Mouse (Mus musculus) adrenal gland, postnatal 14 days (tissue): ENCODE results near the gene Sh3bgrl3. TPM values are rescaled to one million over a fixed set of nuclear protein-coding genes. Genes with fewer than 3 reads are reported as not detected.

Experiments
- DNase-seq: peaks from one replicate; pipeline ENCODE4 v3.0.0; 2021; ENCODE audit warnings: mixed read lengths
- total RNA-seq: library from RNA; stranded (reverse); gene quantifications from 2 replicates; pipeline ENCODE4 v1.2.3, GENCODE M21; 2021

Sh3bgrl3 gene
- total RNA-seq, 1 experiment from 2014 or later: 79.0 TPM

DNA sequence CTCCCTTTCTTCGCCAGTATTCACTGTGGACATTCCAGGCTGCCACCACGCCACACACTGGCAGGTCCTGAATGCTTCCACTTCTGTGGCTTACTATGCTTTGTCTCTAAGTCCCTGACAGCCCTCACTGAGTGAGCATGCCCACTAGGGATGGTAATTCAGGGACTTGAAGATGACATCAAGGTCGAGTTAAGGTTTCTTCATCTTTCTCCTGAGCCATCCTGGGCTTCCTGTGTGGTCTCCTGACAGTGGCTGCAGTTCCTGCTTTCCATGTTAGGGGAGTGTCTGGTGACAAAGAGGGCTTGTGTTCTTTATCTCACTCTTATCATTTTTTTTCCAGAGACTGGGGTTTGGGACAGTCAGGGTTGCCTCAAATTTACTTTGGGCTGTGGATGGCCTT is 17.9 kb downstream of the Sh3bgrl3 start:
- no peak for DNase-seq

DNA sequence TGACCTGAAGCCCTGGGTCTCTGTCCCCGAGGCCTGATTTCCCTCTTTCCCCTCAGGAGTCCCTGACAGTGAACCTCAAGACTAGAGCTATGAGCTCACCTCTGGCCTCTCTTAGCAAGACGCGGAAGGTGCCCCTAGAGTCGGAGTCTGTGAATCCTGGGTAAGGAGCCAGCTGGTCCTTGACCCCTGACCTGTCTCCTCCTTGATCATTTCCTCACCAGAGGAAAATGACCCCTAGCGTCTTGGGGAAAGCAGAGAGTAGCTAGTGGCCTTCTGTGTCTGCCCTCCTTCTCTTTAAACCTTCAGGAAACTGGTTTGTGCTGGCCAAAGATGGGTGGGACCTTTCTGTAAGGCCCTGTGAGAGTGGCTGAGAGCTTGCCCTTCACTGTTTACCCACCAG is 20.4 kb downstream of the Sh3bgrl3 start:
- no peak for DNase-seq

DNA sequence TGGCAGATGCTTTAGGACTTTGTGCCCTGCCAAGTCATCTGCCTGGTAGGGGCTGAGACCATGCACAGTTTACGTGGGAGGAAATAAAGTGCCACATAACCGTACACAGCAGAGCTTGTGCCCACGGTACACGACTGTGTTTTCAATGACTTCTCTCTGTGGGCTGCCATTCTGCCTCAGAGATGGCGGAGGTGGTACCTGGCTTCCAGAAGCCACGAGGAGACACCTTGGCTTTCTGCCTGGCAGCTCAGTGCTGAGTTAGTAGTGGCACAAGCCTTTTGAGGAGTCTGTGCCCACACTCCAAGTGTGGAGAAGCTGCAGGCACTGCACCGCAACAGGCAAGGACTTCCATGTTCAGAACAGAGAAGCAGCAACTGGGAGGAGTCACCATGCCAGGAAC is 20.9 kb downstream of the Sh3bgrl3 start:
- DNase-seq: no peak

DNA sequence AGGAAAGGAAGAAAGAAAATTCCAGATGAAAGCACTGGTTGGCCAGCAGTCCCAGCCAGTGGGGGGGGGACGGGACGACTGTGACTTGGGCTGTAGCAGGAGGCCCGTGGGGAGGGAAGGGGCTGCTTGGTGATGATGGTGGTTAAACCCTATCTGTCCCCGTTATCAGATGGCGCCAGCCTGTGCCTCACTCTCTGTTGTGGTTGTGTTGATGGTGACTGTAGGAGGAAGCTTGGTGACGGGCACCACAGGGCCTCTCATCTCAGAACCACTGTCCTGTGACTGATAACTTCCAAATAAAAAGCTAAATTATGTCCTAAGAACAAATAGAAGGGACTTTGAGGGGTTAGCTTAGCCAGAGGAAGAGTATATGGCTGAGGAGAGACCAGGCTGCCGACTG is 22.5 kb downstream of the Sh3bgrl3 start:
- no peak for DNase-seq

DNA sequence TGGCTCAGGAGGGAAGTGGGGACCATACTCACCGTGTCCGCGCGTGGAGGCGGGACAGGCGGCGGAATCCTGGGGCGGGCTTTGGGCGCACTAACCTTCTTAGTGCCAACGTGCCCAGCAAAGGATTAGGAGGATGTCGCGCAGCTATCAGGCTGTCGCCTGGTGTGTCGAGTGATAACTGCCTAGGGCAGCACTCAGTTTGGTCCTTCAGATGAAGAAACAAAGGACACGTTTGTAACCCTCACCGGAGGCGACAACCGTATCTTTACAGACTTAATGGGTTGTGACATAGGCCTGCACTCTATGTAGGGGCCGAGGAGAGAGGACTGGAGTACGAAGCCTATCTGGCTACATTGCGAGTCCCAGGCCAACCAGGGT is 25.9 kb downstream of the Sh3bgrl3 start:
- DNase-seq: no peak

DNA sequence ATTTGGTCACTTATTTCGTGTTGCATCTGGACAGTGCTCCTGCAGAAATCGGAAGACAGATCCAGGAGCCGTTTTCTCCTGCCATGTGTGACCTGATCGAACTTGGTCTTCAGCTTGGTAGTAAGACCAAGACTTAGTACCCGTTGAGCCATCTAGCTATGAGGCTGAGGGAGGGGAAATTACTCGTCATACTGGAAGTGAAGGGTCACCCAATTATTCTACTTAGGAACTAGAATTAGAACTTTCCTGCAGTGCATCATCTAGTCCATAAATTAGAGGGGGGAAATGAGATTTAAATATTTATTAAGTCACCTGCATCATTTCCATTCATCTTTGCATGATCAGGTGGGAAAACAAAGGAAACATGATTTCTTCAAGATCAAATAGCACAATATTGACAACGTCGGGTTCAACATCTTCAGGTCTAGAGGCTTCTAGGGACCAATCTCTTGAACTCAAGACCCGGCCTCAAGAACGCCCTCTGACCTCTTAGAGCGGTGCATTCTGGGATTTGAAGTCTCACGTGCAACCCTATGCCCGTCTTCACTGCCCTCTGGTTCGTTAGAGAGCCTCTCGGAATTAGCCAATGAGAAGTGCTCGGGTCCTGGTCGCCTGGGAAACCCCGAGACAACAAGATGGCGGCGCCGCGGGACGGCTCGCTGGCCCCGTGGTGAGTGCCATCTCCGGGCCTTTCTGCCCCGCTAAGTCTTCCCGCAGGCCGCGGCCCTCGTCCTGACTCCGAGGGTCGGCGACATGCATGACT is 26.4 kb downstream of the Sh3bgrl3 start, which contains the start of gene Ubxn11:
Ubxn11 (plus strand) TSS at position 592 of the 763 bp plus-strand sequence.
- peak; percentile 95 for DNase-seq

DNA sequence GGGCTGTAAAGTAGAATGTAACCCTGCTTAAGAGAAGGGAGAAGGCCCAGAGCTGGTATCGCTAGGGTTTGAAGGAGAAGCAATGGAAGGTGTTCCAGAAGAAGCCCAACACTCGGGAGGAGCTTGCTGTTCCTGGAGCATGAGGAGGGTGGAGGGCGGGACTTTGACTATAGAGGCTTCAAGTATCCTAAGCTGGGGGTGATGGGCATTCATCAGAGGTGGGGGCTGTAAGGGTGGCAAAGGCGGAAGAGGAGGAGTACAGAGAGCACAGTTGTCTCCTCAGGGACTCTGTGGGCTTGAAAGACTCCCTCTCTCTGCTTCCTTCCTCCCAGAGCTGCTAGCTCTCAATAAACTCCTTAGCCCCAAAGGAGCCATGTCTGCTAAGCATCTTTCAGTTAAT is 28.3 kb downstream of the Sh3bgrl3 start:
- no peak for DNase-seq

DNA sequence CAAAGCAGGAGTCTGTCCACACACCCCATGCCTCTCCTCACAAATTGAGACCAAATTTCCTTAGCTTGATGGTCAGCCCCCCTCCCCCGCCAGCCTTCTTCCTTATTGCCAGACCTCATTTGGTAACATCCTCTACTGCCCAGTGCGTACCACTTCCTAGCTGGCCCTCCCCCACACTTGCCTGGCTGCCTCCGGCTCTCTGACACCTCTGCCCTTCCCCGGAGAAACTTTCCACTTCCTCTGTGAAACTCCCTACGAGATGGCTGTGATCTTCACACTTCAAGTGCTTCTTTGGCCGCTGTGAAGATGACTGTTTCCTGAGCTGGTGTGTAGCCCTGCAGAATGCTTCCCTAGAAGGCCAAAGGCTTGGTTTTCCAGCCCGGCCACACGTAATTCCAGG is 30.0 kb downstream of the Sh3bgrl3 start:
- peak; percentile 61 for DNase-seq

DNA sequence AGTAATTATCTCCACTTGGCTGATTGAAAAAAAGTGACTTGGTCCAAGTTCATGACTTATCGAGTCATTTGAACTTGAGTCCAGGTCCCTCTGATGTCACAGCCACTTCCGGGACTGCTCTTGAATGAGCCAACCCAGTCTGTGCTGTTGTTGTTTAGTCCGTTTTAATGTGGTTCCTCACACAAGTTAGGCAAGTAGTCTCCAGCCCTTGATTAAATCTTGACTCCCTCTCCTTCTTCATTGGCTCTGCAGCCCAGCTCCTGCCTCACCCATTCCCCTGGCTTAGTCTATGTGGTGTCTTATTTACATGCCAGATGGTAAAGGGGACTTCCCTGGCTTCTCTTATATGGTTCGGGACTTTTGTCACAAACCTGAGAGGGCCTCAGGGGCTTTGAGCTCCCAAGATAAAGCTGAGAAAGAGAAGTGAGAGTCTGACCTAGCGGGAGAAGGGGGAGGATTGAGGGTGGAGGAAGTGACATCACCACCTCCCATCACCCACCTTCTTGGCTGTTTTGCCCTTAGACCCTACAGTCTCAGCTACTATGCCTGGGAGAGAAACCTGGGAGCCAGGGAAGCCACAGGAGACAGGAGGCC is 31.5 kb downstream of the Sh3bgrl3 start:
- no peak for DNase-seq

DNA sequence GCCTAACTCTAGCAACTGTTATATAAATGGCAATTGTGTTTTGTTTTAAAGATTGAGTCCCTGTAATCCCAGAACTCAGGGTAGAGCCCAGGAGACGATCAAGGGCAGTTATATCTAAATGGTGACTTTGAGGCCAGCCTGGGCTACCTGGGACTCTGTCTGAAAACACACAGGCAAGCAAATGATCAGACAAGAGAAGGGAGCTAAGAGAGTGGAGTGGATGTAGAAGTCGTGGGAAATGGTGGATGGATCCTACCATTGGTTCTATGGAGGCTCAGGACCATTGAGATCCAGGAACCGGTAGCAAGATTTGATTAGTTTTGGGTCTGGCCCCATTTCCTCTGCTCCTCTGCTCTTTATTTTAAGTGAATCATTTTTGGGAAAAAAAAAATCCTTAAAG is 32.5 kb downstream of the Sh3bgrl3 start:
- no peak for DNase-seq

DNA sequence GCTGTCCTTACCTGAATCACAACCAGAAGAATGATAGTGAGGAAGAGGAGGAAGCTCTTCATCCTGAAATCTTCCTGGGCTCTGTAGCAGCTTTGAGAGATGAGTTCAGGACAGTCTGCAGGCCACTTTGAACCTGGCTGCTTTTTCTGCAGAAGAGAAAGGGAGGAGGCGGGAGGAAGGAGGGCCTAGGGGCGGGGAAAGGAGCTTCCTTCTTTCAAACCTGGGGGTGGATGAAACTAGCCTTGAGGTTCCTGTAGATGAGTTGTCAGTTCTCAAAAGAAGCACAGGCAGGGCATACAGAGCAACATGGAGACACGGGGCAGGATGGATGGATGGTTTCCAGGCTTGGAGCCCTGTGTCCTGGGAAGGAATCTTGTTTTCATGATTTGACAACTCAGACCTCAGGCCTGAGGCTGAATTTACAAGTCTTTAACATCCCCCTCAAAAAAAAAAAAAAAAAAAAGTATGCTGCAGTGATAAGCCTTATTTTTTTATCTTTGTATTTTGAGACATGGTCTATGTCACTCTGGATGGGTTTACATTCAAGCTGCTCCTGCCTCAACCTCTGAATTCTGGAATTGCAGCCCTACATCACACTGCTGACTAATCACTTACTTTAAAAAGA is 33.6 kb downstream of the Sh3bgrl3 start, which contains the start of gene Cd52:
Cd52 (minus strand) TSS at position 160 of the 625 bp plus-strand sequence.
- peak; percentile 48 for DNase-seq

DNA sequence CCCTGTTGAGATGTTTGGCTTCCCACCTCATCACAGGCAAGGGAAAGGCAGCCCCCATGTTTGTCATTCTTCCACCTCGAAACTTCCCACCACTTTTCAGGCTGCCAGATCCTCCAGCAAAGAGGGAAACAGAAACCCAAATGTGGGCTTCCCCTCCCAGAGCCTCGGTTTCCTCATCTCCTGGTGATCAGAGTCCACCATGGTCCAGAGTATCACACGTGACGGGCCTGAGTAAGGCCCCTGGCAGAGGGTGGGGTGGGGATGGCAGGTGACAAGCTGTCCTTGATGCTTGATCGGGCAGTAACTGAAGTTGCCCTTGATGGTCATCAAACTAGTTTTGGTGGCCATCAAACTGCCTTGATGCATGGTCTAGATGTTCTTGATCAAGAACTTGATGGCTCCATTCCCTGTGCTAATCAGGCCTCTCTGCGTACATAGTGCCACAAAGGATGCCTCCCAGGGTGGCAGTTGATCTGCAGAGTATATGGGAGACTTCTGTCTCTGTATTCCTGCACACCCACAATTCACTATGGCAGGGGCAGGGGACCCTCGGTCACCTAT is 34.5 kb downstream of the Sh3bgrl3 start:
- no peak for DNase-seq

DNA sequence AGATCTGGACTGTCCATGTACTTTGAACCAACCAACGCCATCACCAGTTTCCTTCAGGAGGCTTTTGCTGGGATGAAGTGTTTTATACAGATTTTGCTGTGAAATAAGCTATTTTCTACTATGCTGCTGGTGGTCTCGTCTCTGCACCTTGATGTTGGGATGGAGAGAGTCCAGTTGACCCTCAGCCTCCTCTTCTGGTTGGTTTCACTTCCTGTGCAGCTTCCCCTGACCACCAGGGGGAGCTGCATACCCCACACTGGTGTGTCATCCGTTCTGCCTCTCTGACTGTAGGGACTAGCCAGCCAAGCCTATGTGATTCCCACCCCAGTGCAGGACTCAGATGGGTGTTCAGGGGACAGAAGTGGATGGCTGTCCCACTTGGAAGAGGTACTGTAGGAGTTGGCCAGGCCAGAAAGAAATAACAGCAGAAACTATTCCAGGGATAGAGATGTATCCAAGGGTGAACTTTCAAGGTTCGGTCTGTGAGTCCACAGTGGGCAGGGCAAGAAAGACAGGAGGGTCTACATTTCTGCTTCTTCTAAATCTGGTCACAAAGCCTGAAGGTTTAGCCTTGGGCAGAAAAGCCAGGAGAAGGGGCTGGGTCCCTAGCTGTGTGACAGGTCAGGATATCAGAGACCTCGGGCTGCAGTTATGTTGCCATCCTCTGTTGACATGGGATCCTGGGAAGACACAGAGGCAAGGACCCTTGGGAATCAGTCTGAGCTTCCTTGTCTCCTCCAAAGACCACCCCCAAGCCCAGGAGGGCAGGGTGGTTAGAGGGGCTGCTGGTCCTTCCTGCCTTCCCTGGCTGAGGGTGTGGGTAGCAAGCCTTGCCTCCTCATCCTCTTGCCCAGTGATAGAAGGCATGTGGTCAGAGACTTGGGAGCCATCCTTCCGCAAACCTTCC is 36.0 kb downstream of the Sh3bgrl3 start:
- DNase-seq: peak; percentile 84

DNA sequence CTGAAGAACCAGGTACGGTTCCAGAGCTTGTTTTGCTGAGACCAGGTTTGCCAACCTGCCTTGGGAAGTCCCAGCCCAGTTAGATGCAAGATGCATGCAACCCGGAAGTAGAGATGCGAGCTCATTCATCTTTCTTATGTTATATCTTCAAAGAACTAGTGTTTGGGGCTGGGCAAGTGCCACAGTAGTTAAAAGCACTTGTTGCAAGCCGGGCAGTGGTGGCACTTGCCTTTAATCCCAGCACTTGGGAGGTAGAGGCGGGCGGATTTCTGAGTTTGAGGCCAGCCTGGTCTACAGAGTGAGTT is 37.4 kb downstream of the Sh3bgrl3 start:
- no peak for DNase-seq

DNA sequence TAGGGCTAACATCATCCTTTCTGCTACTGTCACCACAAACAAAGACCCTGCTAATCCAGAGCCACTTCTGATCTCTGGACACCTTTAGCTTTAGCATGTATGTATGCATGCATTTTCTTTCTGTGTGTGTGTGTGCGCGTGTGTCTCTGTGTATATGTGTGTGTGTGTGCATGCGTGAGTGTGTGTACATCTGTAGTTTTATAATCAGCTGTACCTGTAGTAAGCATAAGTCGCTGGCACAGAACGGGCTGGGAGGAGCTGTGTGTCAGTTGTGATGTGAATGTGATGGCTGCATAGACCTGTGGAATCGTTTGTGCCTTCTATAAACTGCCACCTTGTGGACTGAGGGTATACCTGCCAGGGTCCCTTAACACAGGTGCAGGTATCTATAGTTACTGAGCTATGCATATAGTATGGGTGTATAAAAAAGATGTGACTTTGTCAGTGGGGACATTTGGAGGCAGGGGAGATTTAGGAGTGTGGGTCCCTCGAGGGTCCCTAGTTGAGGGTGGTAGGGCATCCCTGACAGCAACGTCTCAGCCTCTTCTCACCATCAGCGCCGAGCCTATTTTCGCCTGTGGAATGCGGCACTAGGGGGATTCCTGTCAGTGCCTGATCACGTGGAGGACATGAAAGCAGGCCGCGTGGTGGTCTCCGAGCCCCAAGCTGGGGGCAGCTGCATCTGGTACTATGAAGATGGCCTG is 37.9 kb downstream of the Sh3bgrl3 start:
- no peak for DNase-seq

DNA sequence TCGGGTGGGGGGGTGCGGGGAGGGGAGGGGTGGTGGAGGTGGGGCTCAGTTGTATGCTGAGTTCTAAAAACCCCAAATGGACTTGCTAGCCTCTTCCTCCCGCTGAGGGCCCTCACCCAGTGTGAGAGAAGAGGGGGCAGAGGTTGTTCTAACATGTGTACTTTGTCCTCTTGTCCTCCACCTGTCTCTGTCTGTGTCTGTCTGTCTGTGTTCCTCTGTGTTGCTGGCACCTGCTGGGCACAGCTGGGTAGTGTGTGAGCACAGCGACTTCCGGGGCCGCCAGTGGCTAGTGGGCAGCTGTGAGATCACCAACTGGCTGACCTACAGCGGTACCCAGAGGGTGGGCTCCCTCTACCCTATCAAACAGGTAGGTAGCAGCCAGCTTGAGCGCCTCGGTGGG is 39.6 kb downstream of the Sh3bgrl3 start:
- DNase-seq: no peak

DNA sequence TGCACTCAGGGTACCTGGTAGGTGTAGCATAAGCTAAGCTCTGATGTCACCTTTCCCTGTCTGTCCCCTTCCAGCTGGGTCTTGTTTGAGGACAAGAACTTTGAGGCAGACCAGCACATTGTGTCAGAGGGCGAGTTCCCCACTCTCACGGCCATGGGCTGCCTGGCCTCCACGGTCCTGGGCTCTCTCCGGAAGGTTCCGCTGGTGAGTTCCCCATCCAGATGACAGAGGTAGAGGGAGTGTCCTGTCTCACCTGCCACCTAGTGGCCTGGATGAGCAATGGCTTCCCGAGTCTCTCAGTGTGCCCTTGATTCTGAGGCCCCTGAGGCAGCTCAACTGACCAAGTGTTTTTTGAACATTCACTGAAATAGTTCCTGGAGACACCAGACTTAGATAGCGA is 41.2 kb downstream of the Sh3bgrl3 start:
- peak; percentile 63 for DNase-seq

DNA sequence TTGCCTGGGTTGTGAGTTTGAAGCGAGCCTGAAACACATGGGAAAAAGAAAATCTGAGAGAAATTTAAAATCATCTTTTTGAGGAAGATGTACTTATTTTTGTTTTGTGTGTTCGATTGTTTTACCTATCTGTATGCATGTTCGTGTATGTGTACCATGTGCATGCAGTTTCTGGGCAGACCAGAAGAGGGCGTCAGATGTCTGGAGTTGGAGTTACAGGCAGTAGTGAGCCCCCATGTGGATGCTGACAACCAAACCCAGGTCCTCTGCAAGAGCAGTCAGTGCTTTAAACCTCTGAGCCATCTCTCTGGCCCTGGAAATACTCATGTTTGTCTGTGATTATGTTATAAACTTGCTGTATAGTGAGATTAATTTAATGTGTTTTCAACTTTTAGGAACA is 43.6 kb downstream of the Sh3bgrl3 start:
- no peak for DNase-seq

DNA sequence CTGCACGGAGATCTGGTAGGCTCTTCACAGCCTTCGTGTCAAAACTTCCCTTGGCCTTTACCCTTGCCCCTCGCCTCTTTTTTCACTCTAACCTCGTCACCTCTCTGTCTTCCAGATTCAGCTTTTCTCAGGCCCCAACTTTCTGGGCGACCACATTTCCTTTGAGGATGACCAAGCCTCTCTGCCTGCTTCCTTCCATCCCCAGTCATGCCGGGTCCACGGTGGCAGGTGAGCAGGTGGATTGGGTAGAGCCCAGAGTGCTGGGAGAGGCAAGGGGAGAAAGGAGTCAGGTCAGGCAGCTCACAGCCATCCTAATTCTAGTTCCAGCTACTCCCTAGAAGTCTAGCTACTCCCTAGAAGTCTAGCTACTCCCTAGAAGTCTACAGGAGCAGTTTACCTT is 46.1 kb downstream of the Sh3bgrl3 start:
- DNase-seq: no peak

DNA sequence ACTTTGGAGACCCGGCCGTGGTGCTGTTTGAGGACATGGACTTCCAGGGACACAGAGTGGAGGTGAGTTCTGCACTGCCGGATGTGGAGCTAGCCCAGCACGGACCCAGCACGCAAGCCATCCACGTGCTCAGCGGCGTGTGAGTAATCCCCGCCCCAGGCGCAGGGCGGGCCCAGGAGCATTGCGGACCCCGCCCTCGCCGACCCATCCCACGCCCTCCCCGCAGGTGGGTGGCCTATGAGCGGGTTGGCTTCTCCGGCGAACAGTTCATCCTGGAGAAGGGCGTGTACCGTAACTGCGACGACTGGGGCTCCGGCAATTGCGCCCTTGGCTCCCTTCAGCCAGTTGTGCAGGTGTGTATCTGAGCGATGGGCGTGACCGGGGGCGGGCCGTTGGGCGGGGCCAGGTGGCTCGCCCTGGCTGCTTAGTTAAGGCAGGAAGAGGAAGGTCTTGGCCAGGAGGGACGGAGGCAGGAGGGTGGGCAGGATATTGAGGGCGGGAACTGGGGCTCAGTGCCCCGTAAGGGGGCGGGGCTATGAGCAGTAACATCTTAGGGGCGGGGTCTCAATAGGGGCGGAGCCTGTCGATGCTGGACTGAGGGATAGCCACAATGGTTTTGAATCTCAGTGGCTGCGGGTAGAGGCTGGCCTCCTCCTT is 46.7 kb downstream of the Sh3bgrl3 start:
- peak; percentile 77 for DNase-seq

DNA sequence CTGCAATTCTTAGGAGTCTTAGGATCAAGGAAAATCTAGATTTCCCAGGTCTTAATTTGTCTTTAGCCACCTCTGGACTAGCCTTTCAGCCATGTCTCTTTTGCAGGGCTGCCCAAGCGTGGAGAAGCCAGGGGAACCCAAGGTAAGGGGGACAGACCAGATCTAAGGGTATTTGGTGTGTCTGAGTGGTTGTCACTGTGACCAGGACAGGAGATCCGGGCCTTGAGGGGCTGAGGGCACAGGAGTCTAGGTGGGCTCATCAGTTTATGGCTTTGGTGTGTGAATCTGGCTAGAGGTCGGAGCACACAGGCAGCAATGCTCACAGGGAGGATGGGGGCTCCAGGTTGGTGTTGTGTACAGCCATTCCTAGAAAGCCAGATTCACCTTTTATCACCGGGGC is 47.9 kb downstream of the Sh3bgrl3 start:
- no peak for DNase-seq
